Mouse (Mus musculus): Measurements from ENCODE around the gene Sdhc. TPM values are rescaled to one million over a fixed set of nuclear protein-coding genes. Genes with fewer than 3 reads are reported as not detected.

Sdhc gene
- total and polyA plus RNA-seq, 3 experiments, result 87.5 to 205 (median 153) TPM

- no peaks in the 10 kb centered on the region; a peak in 1 of 4 replicates for H3K4me1 ChIP-seq (ENCODE audit: control insufficient read depth in 1 of 2, insufficient read depth in 2 of 2)
- dilution Hi-C loops (cut with MboI; ENCODE audit: extremely low pct_ligation_motif_present, extremely low pct_unique_long_range_greater_than_20kb, low sequenced_read_pairs), result no loop called here
- in situ Hi-C loops (cut with MboI; ENCODE audit: low pct_ligation_motif_present, low pct_unique_long_range_greater_than_20kb, low sequenced_read_pairs), result no loop called here
- no peak overlapping the region for H3K9ac ChIP-seq (ENCODE audit: insufficient read depth, low read depth)
- TF ChIP-seq MAFK (IDR thresholded peaks at IDR 0.05; ENCODE audit: insufficient replicate concordance, low read length), result no peak
- no peak for TF ChIP-seq PAX5 (IDR thresholded peaks at IDR 0.05; ENCODE audit: low read length)
- TF ChIP-seq CTCF (conservative IDR thresholded peaks at IDR 0.05 in 1 of 2, IDR thresholded peaks at IDR 0.05 in 1 of 2; ENCODE audit: low read depth in 2 of 2, low read length in 2 of 2), result no peak
- no peak for TF ChIP-seq JUN (IDR thresholded peaks at IDR 0.05; ENCODE audit: insufficient read depth, low read depth, low read length)
- no peak for TF ChIP-seq USF1 (IDR thresholded peaks at IDR 0.05; ENCODE audit: low read depth, low read length)
- no peak for TF ChIP-seq TCF12 (IDR thresholded peaks at IDR 0.05; ENCODE audit: low read depth, low read length)
- no peak for TF ChIP-seq ETS1 (conservative IDR thresholded peaks at IDR 0.05; ENCODE audit: low read depth, low read length)
- DNase-seq (ENCODE audit: extremely low read depth), result no peak
- H3K27ac ChIP-seq (ENCODE audit: insufficient read depth, low read depth), result no peak overlapping the region
- no peaks in the 10 kb centered on the region for H3K9me3 ChIP-seq (replicated peaks; ENCODE audit: low read length)
- H3K27me3 ChIP-seq (replicated peaks), result peaks cover 10% of the 10 kb centered on the region
- H3K4me2 ChIP-seq (ENCODE audit: insufficient read depth, low read depth, poor library complexity, severe bottlenecking), result no peak overlapping the region
- H3K4me3 ChIP-seq (replicated peaks in 1 of 3; ENCODE audit: low read depth in 2 of 3, low read length in 2 of 3, poor library complexity in 1 of 3), result no peak overlapping the region
- no peaks in the 10 kb centered on the region for H3K36me3 ChIP-seq (replicated peaks in 1 of 2; ENCODE audit: control insufficient read depth in 1 of 2, insufficient read depth in 1 of 2, low read length in 1 of 2)
- H3K79me2 ChIP-seq (replicated peaks; ENCODE audit: control insufficient read depth, extremely low read depth, insufficient read depth, poor library complexity, severe bottlenecking), result no peaks in the 10 kb centered on the region
Observed at GRCm38 (mm10) chr1:171168906-171169305, 18.5 kb upstream of the Sdhc start.

- Histone ChIP-seq H3K4me2 (ENCODE audit: insufficient read depth, low read depth, poor library complexity, severe bottlenecking) (no peak overlapping the region), H3K9me3 (replicated peaks; ENCODE audit: low read length) (no peaks in the 10 kb centered on the region), H3K4me3 (replicated peaks in 1 of 3; ENCODE audit: low read depth in 2 of 3, low read length in 2 of 3, poor library complexity in 1 of 3) (no peak overlapping the region), H3K4me1 (ENCODE audit: control insufficient read depth in 1 of 2, insufficient read depth in 2 of 2) (no peaks in the 10 kb centered on the region; a peak in 1 of 4 replicates), H3K79me2 (replicated peaks; ENCODE audit: control insufficient read depth, extremely low read depth, insufficient read depth, poor library complexity, severe bottlenecking) (no peaks in the 10 kb centered on the region), H3K36me3 (replicated peaks in 1 of 2; ENCODE audit: control insufficient read depth in 1 of 2, insufficient read depth in 1 of 2, low read length in 1 of 2) (no peaks in the 10 kb centered on the region), H3K27me3 (replicated peaks) (peaks cover 10% of the 10 kb centered on the region), H3K9ac (ENCODE audit: insufficient read depth, low read depth) (no peak overlapping the region), H3K27ac (ENCODE audit: insufficient read depth, low read depth) (no peak overlapping the region)
- in situ Hi-C loops (cut with MboI; ENCODE audit: low pct_ligation_motif_present, low pct_unique_long_range_greater_than_20kb, low sequenced_read_pairs) (no loop called here), dilution Hi-C loops (cut with MboI; ENCODE audit: extremely low pct_ligation_motif_present, extremely low pct_unique_long_range_greater_than_20kb, low sequenced_read_pairs) (no loop called here)
- no peak for DNase-seq (ENCODE audit: extremely low read depth)
- TF ChIP-seq ZC3H11A (IDR thresholded peaks at IDR 0.05; ENCODE audit: low read depth, low read length), result no peak
- no peak for TF ChIP-seq POLR2AphosphoS2 (IDR thresholded peaks at IDR 0.05; ENCODE audit: low read depth, low read length)
- TF ChIP-seq SMC3 (IDR thresholded peaks at IDR 0.05; ENCODE audit: low read depth, low read length), result no peak
- no peak for TF ChIP-seq NELFE (IDR thresholded peaks at IDR 0.05; ENCODE audit: low read depth, low read length)
- no peak for TF ChIP-seq BHLHE40 (IDR thresholded peaks at IDR 0.05; ENCODE audit: low read depth, low read length)
- no peak for TF ChIP-seq ZMIZ1 (IDR thresholded peaks at IDR 0.05; ENCODE audit: low read depth, low read length)
- no peak for TF ChIP-seq GABPA (IDR thresholded peaks at IDR 0.05; ENCODE audit: insufficient replicate concordance, low read depth, low read length)
- no peak for TF ChIP-seq TCF12 (IDR thresholded peaks at IDR 0.05; ENCODE audit: low read depth, low read length)
- TF ChIP-seq EP300 (IDR thresholded peaks at IDR 0.05; ENCODE audit: low read length), result no peak
- no peak for TF ChIP-seq UBTF (IDR thresholded peaks at IDR 0.05; ENCODE audit: low read depth, low read length)
- TF ChIP-seq E2F4 (IDR thresholded peaks at IDR 0.05; ENCODE audit: insufficient replicate concordance, low read depth, low read length), result no peak
- no peak for TF ChIP-seq HCFC1 (IDR thresholded peaks at IDR 0.05; ENCODE audit: low read depth, low read length)
- no peak for TF ChIP-seq KAT2A (IDR thresholded peaks at IDR 0.05; ENCODE audit: insufficient replicate concordance, low read length)
- no peak for TF ChIP-seq SIN3A (IDR thresholded peaks at IDR 0.05; ENCODE audit: low read length)
- TF ChIP-seq JUN (IDR thresholded peaks at IDR 0.05; ENCODE audit: insufficient read depth, low read depth, low read length), result no peak
- TF ChIP-seq USF2 (conservative IDR thresholded peaks at IDR 0.05; ENCODE audit: low read depth, low read length), result no peak
Observed at GRCm38 (mm10) chr1:171165629-171166345, 15.4 kb upstream of the Sdhc start.

Data from CH12.LX (cell line).